Mouse (Mus musculus) urinary bladder, postnatal 25 days (tissue): ENCODE data around the gene Rpap3.
"Not testable (repeated sequence)": the region's sequence is repeated elsewhere in the genome, so short reads cannot be mapped to it uniquely, and the experiment has no call there.

Source experiments
- DNase-seq: peaks from one replicate; pipeline ENCODE4 v3.0.0; 2022; ENCODE audit warnings: low spot score

The Rpap3 gene

GRCm38 (mm10) chr15:97684118-97684517, 21.5 kb downstream of the Rpap3 start:
- DNase-seq = no peak

GRCm38 (mm10) chr15:97682053-97682452, 23.6 kb downstream of the Rpap3 start:
- DNase-seq = no peak

GRCm38 (mm10) chr15:97679991-97680681, 25.5 kb downstream of the Rpap3 start:
- no peak for DNase-seq

- DNase-seq = no peak
Measured at GRCm38 (mm10) chr15:97677341-97677740, 28.3 kb downstream of the Rpap3 start.

- DNase-seq = no peak
Measured at GRCm38 (mm10) chr15:97675927-97676326, 29.7 kb downstream of the Rpap3 start.

- DNase-seq = no peak
Measured at GRCm38 (mm10) chr15:97674423-97674822, 31.2 kb downstream of the Rpap3 start.

- no peak for DNase-seq
Measured at GRCm38 (mm10) chr15:97673256-97674000, 32.2 kb downstream of the Rpap3 start.

- no peak for DNase-seq
Measured at GRCm38 (mm10) chr15:97672211-97672765, 33.3 kb downstream of the Rpap3 start.

GRCm38 (mm10) chr15:97670554-97670953, 35.1 kb downstream of the Rpap3 start:
- DNase-seq = no peak

GRCm38 (mm10) chr15:97668158-97668877, 37.3 kb downstream of the Rpap3 start:
- DNase-seq = not testable (repeated sequence)

GRCm38 (mm10) chr15:97667437-97667836, 38.2 kb downstream of the Rpap3 start:
- peak; percentile 40 for DNase-seq

- no peak for DNase-seq
Measured at GRCm38 (mm10) chr15:97666457-97666770, 39.2 kb downstream of the Rpap3 start.

- no peak for DNase-seq
Measured at GRCm38 (mm10) chr15:97665770-97666456, 39.7 kb downstream of the Rpap3 start.

GRCm38 (mm10) chr15:97664981-97665668, 40.5 kb downstream of the Rpap3 start:
- DNase-seq = no peak

GRCm38 (mm10) chr15:97663750-97664406, 41.7 kb downstream of the Rpap3 start:
- DNase-seq = peak; percentile 67

GRCm38 (mm10) chr15:97658755-97659116, 46.9 kb downstream of the Rpap3 start:
- DNase-seq = no peak

- no peak for DNase-seq
Measured at GRCm38 (mm10) chr15:97657856-97658754, 47.5 kb downstream of the Rpap3 start.

- no peak for DNase-seq
Measured at GRCm38 (mm10) chr15:97657420-97657819, 48.2 kb downstream of the Rpap3 start.

GRCm38 (mm10) chr15:97649726-97650125, 55.9 kb downstream of the Rpap3 start:
- no peak for DNase-seq

- no peak for DNase-seq
Measured at GRCm38 (mm10) chr15:97648176-97648575, 57.4 kb downstream of the Rpap3 start.
